Mouse (Mus musculus): Measurements from ENCODE around the gene Hist1h2an. TPM values are rescaled to one million over a fixed set of nuclear protein-coding genes. Genes with fewer than 3 reads are reported as not detected.
A peak's percentile ranks its signal among the peaks of the same experiment; 100 is the strongest.
"Not testable (repeated sequence)": the region's sequence is repeated elsewhere in the genome, so short reads cannot be mapped to it uniquely, and the experiment has no call there.

The Hist1h2an gene
- polyA plus RNA-seq, 1 experiment: 22.2 TPM

DNA sequence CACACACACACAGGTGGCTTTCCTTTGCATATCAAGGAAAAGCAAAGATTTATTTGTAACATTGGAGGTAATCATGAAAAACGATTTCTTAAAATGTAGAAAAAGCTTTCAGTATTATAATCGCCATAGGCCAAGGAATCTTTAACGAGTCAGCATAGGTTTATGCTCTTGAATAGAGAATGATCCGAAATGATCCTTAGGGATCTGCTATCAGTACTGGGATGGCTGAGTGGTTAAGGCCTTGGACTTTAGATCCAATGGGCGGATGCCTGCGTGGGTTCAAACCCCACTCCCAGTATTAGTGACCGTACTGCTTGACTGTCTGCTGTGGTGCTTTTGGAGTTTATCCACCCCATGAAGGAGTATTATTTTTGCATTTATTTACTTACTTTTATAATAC is 8.6 kb upstream of the Hist1h2an start:
- Histone ChIP-seq H3K4me3 (replicated peaks) (no peak overlapping the region), H3K4me1 (peaks cover 12% of the 10 kb centered on the region), H3K9me3 (no peaks in the 10 kb centered on the region), H3K27me3 (replicated peaks) (no peaks in the 10 kb centered on the region), H3K36me3 (replicated peaks; ENCODE audit: low read length) (no peaks in the 10 kb centered on the region)
- TF ChIP-seq GATA1 (IDR thresholded peaks at IDR 0.05; ENCODE audit: borderline replicate concordance, low read length) (no peak), FLI1 (IDR thresholded peaks at IDR 0.05; ENCODE audit: low read length) (no peak)

DNA sequence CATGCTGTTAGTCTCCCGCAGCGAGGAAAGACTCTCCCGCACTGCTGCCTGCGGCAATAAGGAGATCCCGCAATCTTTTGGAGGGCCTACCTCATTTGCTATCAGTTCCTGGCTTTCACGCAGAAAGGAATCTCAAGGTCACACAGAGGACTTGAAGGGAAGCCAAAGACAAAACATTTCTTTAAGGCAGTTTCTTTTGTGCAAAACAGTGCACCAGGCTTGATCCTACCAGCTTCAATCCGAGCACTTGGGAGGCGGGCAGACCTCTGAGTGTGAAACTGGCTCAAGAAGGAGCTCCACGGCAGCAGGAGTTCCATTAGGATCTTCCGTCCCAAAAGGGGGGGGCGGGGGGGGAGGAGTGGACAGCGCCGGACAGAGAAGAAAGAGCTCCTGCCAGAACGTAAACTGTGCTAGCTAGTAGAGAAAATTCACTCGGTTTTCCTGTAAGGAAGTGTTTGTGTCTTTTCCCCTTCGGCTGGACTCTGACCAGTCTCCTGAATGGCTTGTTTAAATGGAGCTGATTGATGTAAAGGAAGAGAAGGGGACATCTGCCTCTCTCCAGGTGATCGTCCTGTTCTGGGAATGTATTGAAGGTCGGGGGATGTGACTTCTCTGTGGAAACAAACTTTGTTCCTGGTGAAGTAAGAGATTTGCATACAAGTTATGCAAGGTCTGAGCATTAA is 3.7 kb upstream of the Hist1h2an start:
- peak overlapping the region; percentile 64 for H3K4me3 ChIP-seq (replicated peaks)
- TF ChIP-seq FLI1 (IDR thresholded peaks at IDR 0.05; ENCODE audit: low read length): no peak
- TF ChIP-seq GATA1 (IDR thresholded peaks at IDR 0.05; ENCODE audit: borderline replicate concordance, low read length): no peak
- H3K9me3 ChIP-seq: no peaks in the 10 kb centered on the region
- H3K27me3 ChIP-seq (replicated peaks): no peaks in the 10 kb centered on the region
- H3K4me1 ChIP-seq: peaks cover 37% of the 10 kb centered on the region
- H3K36me3 ChIP-seq (replicated peaks; ENCODE audit: low read length): no peaks in the 10 kb centered on the region

DNA sequence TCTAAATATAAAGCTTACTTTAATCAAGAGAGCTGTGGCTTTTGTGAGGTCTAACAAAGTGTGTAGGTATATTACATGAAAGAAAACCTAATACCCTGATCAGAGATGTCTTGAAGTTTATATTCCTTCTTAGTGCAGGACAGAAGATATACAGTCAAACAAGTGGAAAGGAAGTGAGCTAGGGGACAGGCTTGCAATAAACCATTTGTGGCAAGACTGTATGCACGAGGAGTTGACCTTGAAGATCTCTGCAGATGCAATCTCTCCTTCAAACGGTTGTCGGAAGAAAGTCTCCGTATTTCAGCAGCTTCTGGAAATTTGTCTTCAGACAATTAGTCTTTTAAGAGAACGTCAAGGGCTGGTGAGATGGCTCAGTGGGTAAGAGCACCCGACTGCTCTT is 2.9 kb upstream of the Hist1h2an start:
- Histone ChIP-seq H3K4me3 (replicated peaks) (no peak overlapping the region), H3K4me1 (peaks cover 40% of the 10 kb centered on the region), H3K27me3 (replicated peaks) (no peaks in the 10 kb centered on the region), H3K36me3 (replicated peaks; ENCODE audit: low read length) (no peaks in the 10 kb centered on the region), H3K9me3 (no peaks in the 10 kb centered on the region)
- no peak for TF ChIP-seq FLI1 (IDR thresholded peaks at IDR 0.05; ENCODE audit: low read length)

DNA sequence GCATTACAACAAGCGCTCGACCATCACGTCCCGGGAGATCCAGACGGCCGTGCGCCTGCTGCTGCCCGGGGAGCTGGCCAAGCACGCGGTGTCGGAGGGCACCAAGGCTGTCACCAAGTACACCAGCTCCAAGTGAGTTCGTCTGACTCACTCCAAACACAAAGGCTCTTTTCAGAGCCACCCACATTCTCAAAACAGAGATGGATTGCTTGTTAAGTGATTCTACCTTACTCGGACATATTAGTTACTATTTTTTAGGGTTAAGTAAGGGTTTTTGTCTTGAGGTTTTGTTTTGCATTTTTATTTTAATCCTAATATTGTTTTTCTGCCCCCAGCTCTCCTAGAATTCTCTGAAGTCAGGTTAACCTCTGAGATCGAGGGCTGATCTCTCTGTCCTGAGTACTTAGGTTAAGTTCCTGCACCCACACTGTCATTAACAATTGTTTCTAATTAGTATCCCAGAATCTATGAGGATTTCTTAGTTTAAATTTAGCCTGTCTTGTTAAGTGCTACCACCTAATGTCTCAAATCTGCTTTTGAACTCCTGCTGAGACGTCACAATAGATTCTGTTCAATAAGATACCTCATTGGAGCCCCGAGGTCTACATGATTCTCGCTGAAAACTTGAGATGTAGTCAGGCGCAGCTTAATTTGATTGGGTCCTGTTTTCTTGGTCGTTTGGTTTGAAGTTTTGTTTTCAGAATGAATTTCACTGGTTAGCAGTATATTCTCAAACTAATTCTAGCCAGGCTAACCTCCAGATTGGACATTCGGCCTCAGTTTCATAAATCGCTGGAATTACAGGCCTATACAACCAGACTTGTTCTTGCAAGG is 959 bp upstream of the Hist1h2an start:
- peaks cover 50% of the 10 kb centered on the region for H3K4me1 ChIP-seq
- no peak for TF ChIP-seq GATA1 (IDR thresholded peaks at IDR 0.05; ENCODE audit: borderline replicate concordance, low read length)
- no peak for TF ChIP-seq FLI1 (IDR thresholded peaks at IDR 0.05; ENCODE audit: low read length)
- H3K36me3 ChIP-seq (replicated peaks; ENCODE audit: low read length): no peaks in the 10 kb centered on the region
- H3K4me3 ChIP-seq (replicated peaks): peak overlapping the region; percentile 81
- H3K9me3 ChIP-seq: no peaks in the 10 kb centered on the region
- H3K27me3 ChIP-seq (replicated peaks): no peaks in the 10 kb centered on the region

DNA sequence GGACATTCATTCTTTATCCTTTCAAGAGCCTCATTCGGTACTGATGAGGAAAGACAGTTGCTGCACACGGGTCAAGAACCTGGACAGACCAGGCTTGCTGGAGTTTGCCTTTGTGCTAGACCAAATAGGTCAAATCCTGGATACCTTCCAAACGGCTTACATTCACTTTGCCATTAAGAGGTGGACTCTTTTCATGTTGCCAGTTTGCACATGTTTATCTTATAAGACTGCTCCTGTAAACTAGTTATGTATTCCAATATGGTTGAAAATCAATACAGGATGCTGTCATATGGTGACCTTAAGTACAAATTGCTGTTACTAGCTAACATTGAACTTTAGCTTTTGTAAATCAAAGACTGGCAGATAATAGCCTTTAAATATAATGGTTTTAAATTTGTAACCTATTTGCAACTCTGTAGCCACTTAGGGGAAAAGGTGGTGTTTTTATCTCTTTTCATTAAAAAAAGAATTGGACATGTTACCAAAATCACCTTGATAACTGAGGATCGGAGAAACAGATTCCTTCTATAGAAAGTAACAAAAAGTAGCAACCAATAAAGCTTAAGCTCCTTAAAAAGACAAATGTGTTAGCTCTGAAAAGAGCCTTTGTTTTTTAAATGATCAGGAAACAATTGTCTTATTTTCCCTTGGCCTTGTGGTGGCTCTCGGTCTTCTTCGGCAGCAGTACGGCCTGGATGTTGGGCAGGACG is 674 bp downstream of the Hist1h2an start:
- Histone ChIP-seq H3K9me3 (no peaks in the 10 kb centered on the region), H3K27me3 (replicated peaks) (no peaks in the 10 kb centered on the region), H3K4me1 (peaks cover 59% of the 10 kb centered on the region), H3K36me3 (replicated peaks; ENCODE audit: low read length) (no peaks in the 10 kb centered on the region), H3K4me3 (replicated peaks) (peak overlapping the region; percentile 88)
- no peak for TF ChIP-seq GATA1 (IDR thresholded peaks at IDR 0.05; ENCODE audit: borderline replicate concordance, low read length)

DNA sequence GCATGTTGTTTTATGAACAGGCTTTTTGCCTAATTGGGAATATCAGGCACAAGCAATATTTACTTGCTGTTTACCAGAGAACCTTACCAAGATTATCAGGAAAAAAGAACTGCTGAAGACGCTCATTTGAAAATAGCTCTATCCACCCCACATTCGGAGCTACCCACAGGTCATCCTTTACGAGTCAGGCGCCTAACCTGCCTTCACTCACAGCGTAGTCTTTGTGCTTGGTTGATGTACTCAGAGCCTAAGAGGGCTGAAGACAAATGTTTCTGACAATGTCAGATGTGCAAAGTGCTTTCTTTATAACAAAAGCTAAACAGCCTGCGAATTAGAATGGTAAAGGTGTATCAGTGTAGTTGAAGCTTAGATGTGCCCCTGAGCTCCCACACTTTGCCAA is 2.7 kb downstream of the Hist1h2an start:
- Histone ChIP-seq H3K36me3 (replicated peaks; ENCODE audit: low read length) (no peaks in the 10 kb centered on the region), H3K27me3 (replicated peaks) (no peaks in the 10 kb centered on the region), H3K4me1 (peaks cover 63% of the 10 kb centered on the region), H3K9me3 (no peaks in the 10 kb centered on the region), H3K4me3 (replicated peaks) (peak overlapping the region; percentile 4)
- TF ChIP-seq GATA1 (IDR thresholded peaks at IDR 0.05; ENCODE audit: borderline replicate concordance, low read length) (no peak), FLI1 (IDR thresholded peaks at IDR 0.05; ENCODE audit: low read length) (no peak)

DNA sequence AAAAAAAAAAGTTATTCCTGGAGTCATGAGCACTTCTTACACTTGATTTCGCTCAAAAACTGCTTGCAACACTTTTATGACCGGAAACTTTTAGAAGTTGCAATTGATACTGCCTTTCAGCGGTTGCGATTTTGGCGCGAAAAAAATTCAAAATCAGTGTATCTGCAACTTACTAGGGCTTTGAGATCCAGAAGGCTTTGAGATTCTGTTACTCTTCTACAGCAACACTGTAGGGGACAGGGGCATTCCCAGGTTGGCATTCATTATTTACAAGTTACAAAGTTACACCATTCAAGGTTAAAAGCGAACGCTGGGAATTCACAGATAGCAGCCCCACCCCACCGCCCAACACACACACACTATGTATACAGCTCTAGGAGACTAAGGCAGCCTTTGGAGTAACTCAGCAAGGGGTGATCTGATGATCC is 3.3 kb downstream of the Hist1h2an start:
- no peaks in the 10 kb centered on the region for H3K36me3 ChIP-seq (replicated peaks; ENCODE audit: low read length)
- no peaks in the 10 kb centered on the region for H3K9me3 ChIP-seq
- TF ChIP-seq GATA1 (IDR thresholded peaks at IDR 0.05; ENCODE audit: borderline replicate concordance, low read length) (no peak), FLI1 (IDR thresholded peaks at IDR 0.05; ENCODE audit: low read length) (no peak)
- H3K4me3 ChIP-seq (replicated peaks): peak overlapping the region; percentile 83
- H3K27me3 ChIP-seq (replicated peaks): no peaks in the 10 kb centered on the region
- peaks cover 66% of the 10 kb centered on the region for H3K4me1 ChIP-seq

DNA sequence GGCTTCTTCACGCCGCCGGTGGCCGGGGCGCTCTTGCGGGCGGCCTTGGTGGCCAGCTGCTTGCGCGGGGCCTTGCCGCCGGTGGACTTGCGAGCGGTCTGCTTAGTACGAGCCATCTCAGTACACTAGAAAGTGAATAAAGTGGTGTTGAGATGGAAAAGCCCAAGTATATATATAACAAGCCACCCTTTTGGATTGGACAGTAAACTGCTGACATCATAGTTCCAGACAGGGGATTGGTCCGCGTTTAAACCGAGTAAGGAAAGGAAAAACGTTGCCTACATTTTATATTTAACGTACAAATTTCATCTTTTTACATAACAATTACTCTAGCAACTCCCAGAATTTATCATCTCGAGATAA is 3.8 kb downstream of the Hist1h2an start, which contains the start of gene Hist1h3i:
TSS of gene Hist1h3i (minus strand) at position 116 of the 363 bp plus-strand sequence.
- no peak for TF ChIP-seq FLI1 (IDR thresholded peaks at IDR 0.05; ENCODE audit: low read length)
- Histone ChIP-seq H3K27me3 (replicated peaks) (no peaks in the 10 kb centered on the region), H3K4me3 (replicated peaks) (peak within 1 kb of the TSS; percentile 87), H3K4me1 (peaks cover 68% of the 10 kb centered on the region), H3K36me3 (replicated peaks; ENCODE audit: low read length) (no peaks in the 10 kb centered on the region), H3K9me3 (no peaks in the 10 kb centered on the region)

DNA sequence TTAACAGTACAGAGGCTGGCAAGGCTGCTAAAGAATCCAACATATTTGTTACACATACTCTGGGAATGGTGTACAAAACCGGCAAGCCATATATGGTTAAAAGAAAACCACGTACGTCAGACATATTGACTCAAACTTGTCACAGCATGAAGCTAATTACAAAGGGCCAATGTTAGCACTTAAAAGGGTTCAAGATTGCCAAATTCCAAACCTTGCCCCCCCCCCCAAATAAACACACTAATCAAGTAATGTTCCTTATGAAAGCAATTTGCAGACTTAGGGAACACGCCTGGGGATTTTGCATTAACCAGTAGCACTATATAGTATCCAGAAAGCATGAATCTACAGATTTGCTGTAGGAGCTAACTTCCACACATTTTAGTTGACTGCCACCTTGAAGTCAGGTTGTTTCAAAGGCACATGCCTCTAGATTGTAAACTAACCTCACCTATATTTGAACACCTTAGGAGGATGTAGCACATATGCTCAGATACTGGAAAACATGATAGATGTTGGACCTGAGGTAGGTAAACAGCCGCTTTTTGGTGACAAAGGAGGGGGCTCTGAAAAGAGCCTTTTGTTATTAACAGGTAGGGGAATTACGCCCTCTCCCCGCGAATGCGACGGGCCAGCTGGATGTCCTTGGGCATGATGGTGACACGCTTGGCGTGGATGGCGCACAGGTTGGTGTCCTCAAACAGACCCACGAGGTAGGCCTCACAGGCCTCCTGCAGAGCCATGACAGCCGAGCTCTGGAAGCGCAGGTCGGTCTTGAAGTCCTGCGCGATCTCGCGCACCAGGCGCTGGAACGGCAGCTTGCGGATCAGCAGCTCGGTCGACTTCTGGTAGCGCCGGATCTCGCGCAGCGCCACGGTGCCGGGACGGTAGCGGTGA is 4.4 kb downstream of the Hist1h2an start:
- not testable (repeated sequence) for H3K27me3 ChIP-seq (replicated peaks); H3K9me3 ChIP-seq; H3K36me3 ChIP-seq (replicated peaks; ENCODE audit: low read length)
- H3K4me1 ChIP-seq: peaks cover 68% of the 10 kb centered on the region
- peak overlapping the region; percentile 87 for H3K4me3 ChIP-seq (replicated peaks)
